Mouse (Mus musculus) CH12.LX (cell line): Measurements from ENCODE around the gene Rspry1. TPM values are rescaled to one million over a fixed set of nuclear protein-coding genes. Genes with fewer than 3 reads are reported as not detected.

Experiments used
- DNase-seq: peaks from one replicate; pipeline ENCODE4 v3.0.0-alpha.2; 2013; ENCODE audit errors: extremely low read depth
- H3K27ac ChIP-seq: 2 replicates; pipeline ENCODE4 v1.5.1; 2012; ENCODE audit warnings: low read depth, mild to moderate bottlenecking, control low read depth, moderate library complexity; ENCODE audit not compliant: insufficient read depth
- H3K27me3 ChIP-seq: replicated peaks from 2 replicates; pipeline ENCODE3; 2012; ENCODE audit warnings: inconsistent platforms
- H3K36me3 ChIP-seq, 2 experiments: replicated peaks in 1 of 2; 2 replicates each; pipeline versions ENCODE3 to v1.6.1; 2012; ENCODE audit warnings: inconsistent platforms in 1 of 2, low read length in 1 of 2, mild to moderate bottlenecking in 1 of 2, mixed read lengths in 1 of 2, moderate library complexity in 1 of 2; ENCODE audit not compliant: control insufficient read depth in 1 of 2, insufficient read depth in 1 of 2
- H3K4me1 ChIP-seq, 2 experiments: 2 replicates each; pipeline ENCODE4 v1.6.1; 2012; ENCODE audit warnings: inconsistent platforms in 1 of 2, moderate library complexity in 1 of 2; ENCODE audit not compliant: insufficient read depth in 2 of 2, control insufficient read depth in 1 of 2
- H3K4me2 ChIP-seq: 2 replicates; pipeline ENCODE4 v1.6.1; 2012; ENCODE audit warnings: low read depth, mild to moderate bottlenecking, control low read depth; ENCODE audit not compliant: poor library complexity, insufficient read depth, severe bottlenecking
- H3K4me3 ChIP-seq, 3 experiments: fragments of 150-350 bp in 1 of 3; sonication (generic) in 1 of 3; replicated peaks in 1 of 3; 2 replicates each; pipeline versions ENCODE3 to v1.5.1; 2011 to 2012; ENCODE audit warnings: low read depth in 2 of 3, low read length in 2 of 3, mild to moderate bottlenecking in 2 of 3, moderate library complexity in 2 of 3, control low read depth in 1 of 3, improper control_type of control experiment in 1 of 3, inconsistent platforms in 1 of 3, mixed read lengths in 1 of 3; ENCODE audit not compliant: poor library complexity in 1 of 3
- H3K79me2 ChIP-seq: replicated peaks from 2 replicates; pipeline ENCODE4 v1.6.1; 2012; ENCODE audit warnings: mild to moderate bottlenecking, moderate library complexity; ENCODE audit not compliant: control insufficient read depth, poor library complexity, insufficient read depth, severe bottlenecking; ENCODE audit errors: extremely low read depth
- H3K9ac ChIP-seq: 2 replicates; pipeline ENCODE4 v1.6.1; 2012; ENCODE audit warnings: low read depth, mild to moderate bottlenecking, control low read depth, moderate library complexity; ENCODE audit not compliant: insufficient read depth
- H3K9me3 ChIP-seq: replicated peaks from 2 replicates; pipeline ENCODE3; 2012; ENCODE audit warnings: low read length, inconsistent platforms, mixed read lengths
- E2F4 ChIP-seq: IDR thresholded peaks from 2 replicates; pipeline ENCODE4 v1.6.1; 2011; ENCODE audit warnings: low read depth, low read length, improper control_type of control experiment; ENCODE audit not compliant: insufficient replicate concordance
- ETS1 ChIP-seq: conservative IDR thresholded peaks from 2 replicates; pipeline ENCODE4 v1.6.1; 2012; ENCODE audit warnings: low read depth, mild to moderate bottlenecking, inconsistent platforms, low read length, improper control_type of control experiment, moderate library complexity
- HCFC1 ChIP-seq: IDR thresholded peaks from 2 replicates; pipeline ENCODE4 v1.6.1; 2012; ENCODE audit warnings: low read depth, mild to moderate bottlenecking, inconsistent platforms, low read length, improper control_type of control experiment
- JUN ChIP-seq: IDR thresholded peaks from 2 replicates; pipeline ENCODE4 v1.6.1; 2011; ENCODE audit warnings: low read depth, mild to moderate bottlenecking, low read length, improper control_type of control experiment, moderate library complexity; ENCODE audit not compliant: insufficient read depth
- JUND ChIP-seq: conservative IDR thresholded peaks from 2 replicates; pipeline ENCODE4 v1.6.1; 2011; ENCODE audit warnings: low read depth, low read length, improper control_type of control experiment
- MAFK ChIP-seq: IDR thresholded peaks from 2 replicates; pipeline ENCODE4 v1.6.1; 2011; ENCODE audit warnings: low read length, improper control_type of control experiment; ENCODE audit not compliant: insufficient replicate concordance
- MAZ ChIP-seq: IDR thresholded peaks from 2 replicates; pipeline ENCODE4 v1.6.1; 2012; ENCODE audit warnings: low read depth, mild to moderate bottlenecking, inconsistent platforms, low read length, improper control_type of control experiment, moderate library complexity
- MXI1 ChIP-seq: IDR thresholded peaks from 2 replicates; pipeline ENCODE4 v1.6.1; 2011; ENCODE audit warnings: mild to moderate bottlenecking, low read depth, low read length, improper control_type of control experiment
- NRF1 ChIP-seq: IDR thresholded peaks from 2 replicates; pipeline ENCODE4 v1.6.1; 2014; ENCODE audit warnings: low read depth, mild to moderate bottlenecking, inconsistent platforms, low read length, improper control_type of control experiment, moderate library complexity
- POLR2A ChIP-seq: IDR thresholded peaks from 2 replicates; pipeline ENCODE4 v1.6.1; 2011; ENCODE audit warnings: low read depth, mild to moderate bottlenecking, improper control_type of control experiment, low read length
- POLR2AphosphoS2 ChIP-seq: IDR thresholded peaks from 2 replicates; pipeline ENCODE4 v1.6.1; 2011; ENCODE audit warnings: low read depth, low read length, improper control_type of control experiment
- SIN3A ChIP-seq: IDR thresholded peaks from 2 replicates; pipeline ENCODE4 v1.6.1; 2012; ENCODE audit warnings: low read length, improper control_type of control experiment, inconsistent platforms
- SMC3 ChIP-seq: IDR thresholded peaks from 2 replicates; pipeline ENCODE4 v1.6.1; 2011; ENCODE audit warnings: low read depth, low read length, improper control_type of control experiment
- UBTF ChIP-seq: IDR thresholded peaks from 2 replicates; pipeline ENCODE4 v1.6.1; 2012; ENCODE audit warnings: low read depth, mild to moderate bottlenecking, inconsistent platforms, low read length, improper control_type of control experiment, moderate library complexity
- ZMIZ1 ChIP-seq: IDR thresholded peaks from 2 replicates; pipeline ENCODE4 v1.6.1; 2012; ENCODE audit warnings: low read depth, mild to moderate bottlenecking, inconsistent platforms, low read length, improper control_type of control experiment
- dilution Hi-C: fragments of 300-500 bp; cut with MboI; formaldehyde crosslinking; loops from 2 replicates; pipeline ENCODE4 v1.14.3; 2020; ENCODE audit warnings: low sequenced_read_pairs; ENCODE audit not compliant: extremely low pct_unique_long_range_greater_than_20kb, extremely low pct_ligation_motif_present
- in situ Hi-C: fragments of 300-500 bp; cut with MboI; formaldehyde crosslinking; loops from 3 replicates; pipeline ENCODE4 v1.14.3; 2019; ENCODE audit warnings: low sequenced_read_pairs, low pct_ligation_motif_present, low pct_unique_long_range_greater_than_20kb, mixed read lengths
- polyA plus RNA-seq: library from polyadenylated mRNA; unstranded; fragments of >175 nt; gene quantifications from 2 replicates; pipeline ENCODE4 v1.2.1, GENCODE M21; 2012; ENCODE audit warnings: low read depth; ENCODE audit not compliant: insufficient read length
- total RNA-seq, 2 experiments: library from RNA; depleted of rRNA; stranded (reverse); fragments of 300-350 nt in 1 of 2; fragments of >200 nt in 1 of 2; gene quantifications; 2 replicates each; pipeline ENCODE4 v1.2.3; 2012 to 2014

Rspry1 gene
- total and polyA plus RNA-seq, 3 experiments = 13.4 to 23.5 (median 18.0) TPM

DNA sequence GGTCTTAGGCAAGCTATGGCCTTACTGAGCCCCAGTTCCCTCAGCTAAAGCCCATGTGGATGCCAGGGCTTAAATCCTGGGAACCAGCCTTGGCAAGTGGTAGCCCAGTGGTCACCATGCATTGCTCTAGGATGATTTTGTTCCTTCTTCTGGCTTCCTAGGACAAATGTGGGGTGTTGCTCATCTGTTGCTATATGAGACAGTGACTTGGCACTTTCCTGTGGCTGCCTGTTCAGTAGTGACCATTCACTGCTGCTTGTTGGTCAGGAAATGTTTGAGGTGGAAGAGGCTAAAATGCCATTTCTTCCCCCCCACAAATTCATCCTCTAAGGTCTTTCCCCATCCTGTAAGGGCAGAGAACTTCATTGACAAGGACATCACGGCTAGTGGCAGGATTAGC is 32.3 kb upstream of the Rspry1 start:
- Histone ChIP-seq H3K4me3 (peak overlapping the region; percentile 36 to 90 (median 67)), H3K27me3 (no peaks in the 10 kb centered on the region), H3K36me3 (peaks cover 29 to 46% of the 10 kb centered on the region in 2 experiments), H3K4me2 (peak overlapping the region; percentile 41), H3K9ac (peak overlapping the region; percentile 90), H3K27ac (peak overlapping the region; percentile 98), H3K4me1 (peaks cover 50 to 70% of the 10 kb centered on the region in 2 experiments), H3K9me3 (no peaks in the 10 kb centered on the region)
- in situ Hi-C loops = no loop called here
- dilution Hi-C loops = no loop called here
- TF ChIP-seq MAZ (0 out of 2 replicates have a peak, but pooled peaks have one; percentile 22), ZMIZ1 (0 out of 2 replicates have a peak, but pooled peaks have one; percentile 41), MAFK (peak; percentile 48; the same call in 1 of the 2 replicates), E2F4 (no peak), MXI1 (0 out of 2 replicates have a peak, but pooled peaks have one; percentile 21), SIN3A (peak; percentile 35; the same call in 1 of the 2 replicates), POLR2AphosphoS2 (no peak)
- TF ChIP-seq, all 38 proteins: peak for 5
- peaks cover 20% of the 10 kb centered on the region for H3K79me2 ChIP-seq
- DNase-seq = no peak

DNA sequence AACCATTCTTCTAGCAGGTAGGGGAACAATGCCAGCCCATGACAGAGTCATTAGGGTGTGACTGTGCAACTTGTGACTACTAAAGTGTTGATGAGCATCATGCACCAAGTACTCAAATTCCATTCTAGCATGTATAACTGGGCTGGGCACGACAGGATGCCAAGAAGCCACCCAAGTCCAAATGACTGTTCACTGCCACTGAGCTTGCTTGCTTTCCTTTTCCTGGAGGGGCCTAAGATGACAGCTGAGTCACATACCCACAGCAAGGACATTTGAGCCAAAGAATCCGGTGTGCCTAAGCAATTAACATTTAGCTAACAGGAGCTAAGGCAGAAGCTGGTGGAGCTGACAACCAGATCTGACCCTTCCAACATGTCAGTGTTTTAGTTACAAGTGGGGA is 29.8 kb upstream of the Rspry1 start:
- Histone ChIP-seq H3K27me3 (no peaks in the 10 kb centered on the region), H3K9me3 (no peaks in the 10 kb centered on the region), H3K27ac (peak overlapping the region; percentile 1; the same call in 1 of the 2 replicates), H3K79me2 (peaks cover 20% of the 10 kb centered on the region), H3K4me3 (no peak overlapping the region), H3K4me1 (peaks cover 30 to 54% of the 10 kb centered on the region in 2 experiments), H3K9ac (no peak overlapping the region), H3K4me2 (no peak overlapping the region), H3K36me3 (peaks cover 46 to 57% of the 10 kb centered on the region in 2 experiments)
- dilution Hi-C loops = no loop called here
- in situ Hi-C loops = no loop called here
- DNase-seq = no peak
- TF ChIP-seq UBTF (no peak), JUN (no peak), MAZ (no peak), MAFK (no peak), MXI1 (no peak), NRF1 (no peak), ETS1 (no peak), SMC3 (no peak), E2F4 (no peak), JUND (no peak), HCFC1 (no peak), POLR2A (no peak)
